Mouse (Mus musculus): ENCODE measurements around the gene Trim8. TPM values are rescaled to one million over a fixed set of nuclear protein-coding genes. Genes with fewer than 3 reads are reported as not detected.

Trim8 gene
- polyA plus RNA-seq (2012; rRNA removed; ENCODE audit: low replicate concordance) = 35.6 and 44.1 TPM in 2 replicates

GRCm38 (mm10) chr19:46501401-46502068 is at the start of gene Trim8:
Gene Trim8, plus strand, starts transcription at chr19:46501702.

Other genes starting within 250 kb of the Trim8 start
- gene Nfkb2, start 197.4 kb upstream of the Trim8 start, polyA plus RNA-seq (2012; rRNA removed; ENCODE audit: low replicate concordance) = 33.0 and 51.7 TPM in 2 replicates
- 3.6 and 147 TPM in 2 replicates for gene Psd, start 174.5 kb upstream of the Trim8 start, polyA plus RNA-seq (2012; rRNA removed; ENCODE audit: low replicate concordance)
- 16.6 and 17.1 TPM in 2 replicates for gene Fbxl15, start 173.5 kb upstream of the Trim8 start, polyA plus RNA-seq (2012; rRNA removed; ENCODE audit: low replicate concordance)
- 78.4 and 113 TPM in 2 replicates for gene Cuedc2, start 163.0 kb upstream of the Trim8 start, polyA plus RNA-seq (2012; rRNA removed; ENCODE audit: low replicate concordance)
- 12.0 and 18.0 TPM in 2 replicates for gene Mfsd13a, start 160.6 kb upstream of the Trim8 start, polyA plus RNA-seq (2012; rRNA removed; ENCODE audit: low replicate concordance)
- gene 2310034G01Rik, start 151.4 kb upstream of the Trim8 start, polyA plus RNA-seq (2012; rRNA removed; ENCODE audit: low replicate concordance) = 1.2 and 1.3 TPM in 2 replicates
- gene Actr1a, start 106.0 kb upstream of the Trim8 start, polyA plus RNA-seq (2012; rRNA removed; ENCODE audit: low replicate concordance) = 128 and 152 TPM in 2 replicates
- 25.2 and 34.3 TPM in 2 replicates for gene Sufu, start 104.8 kb upstream of the Trim8 start, polyA plus RNA-seq (2012; rRNA removed; ENCODE audit: low replicate concordance)
- gene Arl3, start 71.5 kb downstream of the Trim8 start, polyA plus RNA-seq (2012; rRNA removed; ENCODE audit: low replicate concordance) = 31.8 and 31.9 TPM in 2 replicates
- 8.4 and 10.4 TPM in 2 replicates for gene Sfxn2, start 71.7 kb downstream of the Trim8 start, polyA plus RNA-seq (2012; rRNA removed; ENCODE audit: low replicate concordance)
- gene Wbp1l, start 97.4 kb downstream of the Trim8 start, polyA plus RNA-seq (2012; rRNA removed; ENCODE audit: low replicate concordance) = 73.3 and 82.1 TPM in 2 replicates
- gene Cyp17a1, start 171.5 kb downstream of the Trim8 start, polyA plus RNA-seq (2012; rRNA removed; ENCODE audit: low replicate concordance) = 0.05 and 0.27 TPM in 2 replicates
- 8.3 and 11.1 TPM in 2 replicates for gene Borcs7, start 188.2 kb downstream of the Trim8 start, polyA plus RNA-seq (2012; rRNA removed; ENCODE audit: low replicate concordance)
- gene As3mt, start 205.8 kb downstream of the Trim8 start, polyA plus RNA-seq (2012; rRNA removed; ENCODE audit: low replicate concordance) = 10.3 and 17.4 TPM in 2 replicates

All from subcutaneous adipose tissue, adult 2 months (tissue).